Mouse (Mus musculus) adrenal gland, postnatal 14 days (tissue): ENCODE results near the gene Kcnn4. TPM values are rescaled to one million over a fixed set of nuclear protein-coding genes. Genes with fewer than 3 reads are reported as not detected.

Experiments used
- DNase-seq: peaks from one replicate; pipeline ENCODE4 v3.0.0; 2021; ENCODE audit warnings: mixed read lengths
- microRNA-seq, 2 experiments: library from miRNA; unstranded; fragments of <30 nt; microRNA quantifications; one replicate each; pipeline ENCODE4 v1.2.0; 2021
- total RNA-seq: library from RNA; stranded (reverse); gene quantifications from 2 replicates; pipeline ENCODE4 v1.2.3, GENCODE M21; 2021

Kcnn4 gene
- total RNA-seq, 1 experiment from 2014 or later, result 4.9 TPM

DNA sequence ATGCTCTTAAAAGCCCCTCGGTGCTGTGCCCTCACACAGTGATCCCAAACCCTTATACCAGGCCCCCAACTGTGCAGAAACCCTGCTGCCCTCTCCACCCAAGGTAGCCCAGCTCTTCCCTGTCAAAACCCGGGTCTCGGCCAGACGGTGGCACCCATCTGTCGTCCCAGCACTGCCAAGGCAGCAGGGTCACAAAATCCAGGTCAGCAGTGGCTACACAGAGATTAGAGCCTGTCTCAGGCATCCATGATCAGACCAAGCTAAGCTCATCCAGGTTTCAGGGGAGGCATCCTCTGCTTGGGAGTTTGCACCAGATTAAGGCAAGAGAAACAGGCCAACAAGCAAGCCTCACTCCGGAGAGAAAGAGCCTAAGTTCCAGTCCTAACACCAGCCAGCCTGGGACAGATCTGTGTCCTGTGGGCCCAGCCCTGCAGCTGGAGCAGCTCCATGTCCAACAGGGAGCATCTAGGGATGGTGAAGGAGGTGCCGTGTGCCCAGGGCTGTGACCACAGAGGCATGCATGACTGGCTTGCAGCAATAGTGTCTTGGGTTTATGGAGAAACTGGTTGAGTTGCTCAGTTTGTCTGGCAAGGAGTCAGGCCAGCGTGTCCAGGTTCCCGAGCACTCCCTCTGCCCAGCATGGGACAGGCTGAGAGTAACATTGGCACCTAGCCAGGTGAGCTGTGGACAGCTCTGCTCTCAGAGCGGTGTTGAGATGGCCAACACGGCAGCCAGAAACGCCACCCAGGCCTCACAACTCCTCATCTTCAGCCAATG is 54.1 kb downstream of the Kcnn4 start:
- peak; percentile 69 for DNase-seq

DNA sequence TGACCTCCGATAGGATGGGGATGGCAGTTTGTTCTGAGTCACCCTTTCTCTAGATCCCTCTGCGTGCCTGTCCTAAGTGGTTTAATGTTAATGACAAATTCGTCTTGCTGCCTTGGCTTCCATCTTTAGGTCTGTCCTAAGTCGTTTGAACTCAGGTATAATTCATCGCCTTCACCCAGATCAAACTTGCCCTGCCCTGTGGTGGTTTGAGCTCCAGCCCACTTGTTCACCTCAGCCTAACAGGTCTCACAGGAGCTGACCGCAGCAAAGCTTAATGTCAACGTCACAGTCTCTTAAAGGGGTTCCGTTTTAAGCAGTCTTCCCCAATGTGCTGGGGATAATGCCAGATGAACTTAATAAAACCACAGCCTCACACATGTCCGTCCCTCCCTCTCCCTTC is 55.9 kb downstream of the Kcnn4 start:
- DNase-seq, result no peak

DNA sequence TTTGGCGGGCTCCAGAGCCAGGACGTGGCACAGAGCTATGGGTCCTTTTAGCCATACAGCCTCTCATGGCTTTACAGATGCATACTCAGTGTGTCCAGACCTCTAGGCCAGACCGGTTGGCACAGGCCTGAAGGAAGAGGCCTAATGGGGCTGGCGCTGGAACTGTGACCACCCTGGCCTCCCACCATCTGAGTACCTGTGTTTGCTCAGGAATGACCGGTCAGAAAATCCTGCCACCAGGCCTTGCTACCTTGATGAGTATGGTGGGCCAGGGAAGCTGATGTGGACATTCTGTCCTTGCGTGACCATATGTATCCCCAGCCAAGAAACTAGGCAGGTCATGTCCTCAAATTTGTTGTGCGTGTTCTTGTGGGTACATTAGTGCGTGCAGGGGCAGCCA is 57.1 kb downstream of the Kcnn4 start:
- no peak for DNase-seq

DNA sequence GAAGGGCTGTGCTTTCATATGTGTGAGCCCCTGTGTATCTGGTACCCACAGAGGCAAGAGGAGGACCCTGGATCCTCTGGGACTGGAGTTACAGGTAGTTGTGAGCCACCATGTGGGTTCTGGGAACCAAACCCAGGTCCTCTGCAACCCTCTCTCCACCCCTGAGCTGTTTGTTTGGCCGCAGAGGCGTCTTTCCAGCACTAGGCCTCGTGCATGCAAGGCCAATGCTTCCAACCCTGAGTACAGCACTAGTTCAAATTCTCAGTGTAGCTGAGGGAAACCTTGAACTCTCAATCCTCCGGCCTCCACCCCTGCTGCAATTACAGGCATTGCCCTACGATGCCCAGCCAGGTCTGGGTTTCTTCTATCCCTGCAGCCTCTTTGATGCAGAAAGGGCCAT is 58.7 kb downstream of the Kcnn4 start:
- DNase-seq, result no peak

DNA sequence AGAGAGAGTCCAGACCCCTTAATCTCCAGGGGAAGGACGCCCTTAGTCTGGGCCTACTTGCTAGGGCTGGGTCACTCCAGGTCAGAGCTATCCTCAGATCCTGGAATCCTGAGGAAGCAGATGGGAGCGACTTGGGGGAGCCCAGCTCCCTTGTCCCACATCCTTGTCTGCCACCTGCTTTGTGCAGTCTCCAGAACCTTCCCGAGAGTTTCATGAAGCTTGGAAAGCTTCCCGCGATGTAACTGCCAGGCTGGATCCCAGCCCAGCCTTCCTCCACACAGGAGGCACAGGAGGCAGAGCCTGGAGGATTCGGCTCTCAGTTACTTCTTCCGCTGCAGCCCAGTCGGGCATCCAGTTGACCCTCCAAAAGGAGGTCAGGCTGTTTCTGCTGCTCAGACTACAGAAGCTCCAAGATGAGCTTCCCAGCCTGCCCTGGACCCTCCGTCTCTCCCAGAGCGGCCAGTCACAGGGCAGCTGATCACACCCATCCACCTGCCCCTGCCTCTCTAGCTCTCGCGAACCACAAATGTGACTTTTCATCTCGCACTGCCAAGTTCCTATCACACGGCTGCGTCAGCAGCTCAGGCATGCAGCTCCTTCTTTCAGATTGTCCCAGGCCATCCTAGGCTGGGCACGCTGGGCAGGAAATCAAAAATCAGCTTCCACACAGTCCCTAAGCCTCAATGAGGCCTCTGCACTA is 59.5 kb downstream of the Kcnn4 start:
- DNase-seq, result no peak

DNA sequence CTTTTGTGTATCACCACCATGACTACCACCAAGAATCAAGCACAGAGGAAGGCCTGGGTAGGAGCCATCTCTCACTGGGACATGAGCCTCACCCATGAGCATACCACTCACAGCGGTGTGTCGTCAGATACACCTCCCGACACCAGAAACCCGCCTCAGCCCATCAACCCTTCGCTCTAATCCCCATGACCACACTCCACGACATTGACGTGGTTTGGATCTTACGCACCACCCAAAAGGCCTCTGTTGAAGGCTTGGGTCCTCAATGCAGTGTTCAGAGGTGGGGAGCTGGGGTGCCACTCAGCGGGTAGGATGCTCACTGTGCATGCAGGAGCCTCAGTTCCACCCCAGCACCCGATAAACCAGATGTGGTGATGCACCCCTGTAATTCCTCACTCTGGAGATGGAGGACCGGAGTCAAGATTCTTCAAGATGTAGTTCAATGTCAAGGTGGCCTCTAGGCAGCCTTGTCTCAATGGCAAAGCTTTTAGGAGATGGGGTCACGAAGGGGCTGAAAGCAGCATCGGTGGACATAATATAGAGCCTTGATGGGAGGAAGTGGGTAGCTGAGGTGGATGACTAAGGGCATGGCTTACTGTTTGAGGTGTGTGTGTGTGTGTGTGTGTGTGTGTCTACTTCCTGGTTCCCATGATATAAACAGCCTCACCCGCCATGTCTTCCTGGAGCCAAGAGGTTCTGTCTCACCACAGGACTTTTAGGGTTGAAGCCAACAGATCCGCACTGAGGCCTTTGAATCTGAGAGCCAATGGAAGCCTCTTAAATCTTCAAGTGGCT is 60.7 kb downstream of the Kcnn4 start:
- no peak for DNase-seq

DNA sequence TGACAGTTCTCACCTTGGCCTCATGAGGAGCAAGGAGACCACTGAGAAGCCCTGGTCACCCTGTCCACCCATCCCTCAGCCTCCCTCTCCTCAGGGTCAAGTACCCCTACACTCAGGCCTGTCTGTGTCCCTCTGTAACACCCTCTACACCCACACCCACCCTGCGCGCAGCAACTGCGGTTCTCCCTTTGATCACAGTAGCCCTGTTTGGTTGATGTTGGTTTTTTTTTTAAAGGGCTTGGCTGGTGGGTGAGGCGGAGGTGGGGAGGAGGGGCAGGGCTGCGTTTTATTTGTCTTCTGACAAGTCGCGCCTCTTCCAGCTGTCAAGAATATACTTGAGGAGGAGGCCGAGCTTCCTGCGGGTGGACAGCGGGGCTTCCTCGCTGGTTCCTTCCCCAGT is 61.6 kb downstream of the Kcnn4 start:
- no peak for DNase-seq

DNA sequence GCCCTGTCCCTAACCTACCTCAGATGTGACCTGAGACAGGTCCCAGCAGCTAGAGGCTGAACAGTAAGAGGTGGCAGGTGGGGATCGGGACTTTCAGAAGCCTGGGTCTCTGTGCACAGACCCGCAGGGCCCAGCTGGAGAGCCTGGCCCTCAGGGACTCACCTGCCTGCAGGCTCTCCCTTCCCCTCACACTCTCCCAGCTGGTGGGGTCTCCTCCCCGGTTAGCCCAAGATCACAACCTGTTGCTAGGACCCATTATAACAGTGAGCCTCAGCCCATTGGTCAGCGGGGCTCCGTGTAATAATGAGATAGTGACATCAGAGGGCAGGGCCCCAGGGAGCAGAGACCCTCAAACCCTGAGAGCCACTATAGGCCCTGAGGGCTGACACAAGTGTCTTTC is 65.2 kb downstream of the Kcnn4 start:
- DNase-seq, result no peak

Small RNA genes lying within 50 kb of the gene (microRNA-seq; reads per million reads assigned to microRNA genes)
- 0 reads per million in 2 experiments for gene Gm27592

Other genes starting within 250 kb of the Kcnn4 start
- 7.3 and 9.2 TPM in 2 replicates for gene Zfp235, start 236.1 kb upstream of the Kcnn4 start, total RNA-seq
- 0.30 and 0.79 TPM in 2 replicates for gene Zfp114, start 195.2 kb upstream of the Kcnn4 start, total RNA-seq
- 9.5 TPM in 2 replicates for gene Zfp111, start 158.8 kb upstream of the Kcnn4 start, total RNA-seq
- gene Zfp109, start 132.7 kb upstream of the Kcnn4 start, total RNA-seq, result 2.7 and 3.0 TPM in 2 replicates
- gene Zfp108, start 115.5 kb upstream of the Kcnn4 start, total RNA-seq, result 2.1 and 3.4 TPM in 2 replicates
- 4.4 and 4.7 TPM in 2 replicates for gene Zfp93, start 99.8 kb upstream of the Kcnn4 start, total RNA-seq
- gene Zfp61, start 69.0 kb upstream of the Kcnn4 start, total RNA-seq, result 6.5 and 11.4 TPM in 2 replicates
- gene Zfp94, start 53.6 kb upstream of the Kcnn4 start, total RNA-seq, result 3.8 and 5.4 TPM in 2 replicates
- gene Tescl, start 36.3 kb upstream of the Kcnn4 start, total RNA-seq, result not detected in 2 replicates
- gene Lypd5, start 21.1 kb upstream of the Kcnn4 start, total RNA-seq, result not detected in 2 replicates
- gene Smg9, start 29.4 kb downstream of the Kcnn4 start, total RNA-seq, result 17.3 and 26.7 TPM in 2 replicates
- not detected in 2 replicates for gene Irgc1, start 82.0 kb downstream of the Kcnn4 start, total RNA-seq
- gene Plaur, start 92.2 kb downstream of the Kcnn4 start, total RNA-seq, result 5.2 and 7.9 TPM in 2 replicates
- gene Cadm4, start 111.8 kb downstream of the Kcnn4 start, total RNA-seq, result 5.7 and 6.4 TPM in 2 replicates
- 6.1 and 7.5 TPM in 2 replicates for gene Zfp428, start 136.7 kb downstream of the Kcnn4 start, total RNA-seq
- not detected in 2 replicates for gene AC161166.1, start 142.2 kb downstream of the Kcnn4 start, total RNA-seq
- 18.9 and 20.4 TPM in 2 replicates for gene Irgq, start 160.4 kb downstream of the Kcnn4 start, total RNA-seq
- not detected in 2 replicates for gene Pinlyp, start 175.9 kb downstream of the Kcnn4 start, total RNA-seq
- 38.5 and 47.0 TPM in 2 replicates for gene Xrcc1, start 176.0 kb downstream of the Kcnn4 start, total RNA-seq
- gene Ethe1, start 217.3 kb downstream of the Kcnn4 start, total RNA-seq, result 21.3 and 24.9 TPM in 2 replicates
- gene Zfp575, start 217.4 kb downstream of the Kcnn4 start, total RNA-seq, result 0.48 and 0.94 TPM in 2 replicates
- 3.2 and 4.3 TPM in 2 replicates for gene Phldb3, start 240.5 kb downstream of the Kcnn4 start, total RNA-seq